Mouse (Mus musculus): Measurements from ENCODE around the gene Arhgef3.

DNA sequence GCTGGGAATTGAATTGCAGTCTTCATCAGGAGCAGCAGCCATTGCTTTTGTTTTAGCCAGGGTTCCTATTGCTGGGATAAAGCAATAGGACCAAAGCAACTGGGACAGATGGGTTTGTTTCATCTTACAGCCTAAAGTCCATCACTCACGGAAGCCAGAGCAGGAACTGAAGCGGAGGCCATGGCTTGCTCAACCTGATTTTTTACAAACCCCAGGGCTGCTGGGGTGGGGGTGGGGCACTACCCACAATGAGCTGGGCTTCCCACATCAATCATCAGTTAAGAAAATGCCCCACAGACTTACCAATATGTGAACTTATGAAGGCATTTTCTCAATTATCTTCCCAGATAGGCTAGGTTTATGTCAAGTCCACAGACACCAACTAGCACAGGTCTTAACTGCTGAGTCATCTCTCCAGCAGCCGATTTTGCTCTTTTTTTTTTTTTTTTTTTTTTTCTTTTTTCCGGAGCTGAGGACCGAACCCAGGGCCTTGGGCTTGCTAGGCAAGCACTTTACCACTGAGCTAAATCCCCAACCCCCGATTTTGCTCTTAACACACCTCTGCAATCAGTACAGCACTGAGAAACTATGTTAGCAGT is 59.6 kb downstream of the Arhgef3 start:
- TF ChIP-seq CTCF (IDR thresholded peaks at IDR 0.05; ENCODE audit: borderline replicate concordance, control insufficient read depth, extremely low read depth, insufficient read depth, low read length, poor library complexity): no peak
- no peak for TF ChIP-seq POLR2A (IDR thresholded peaks at IDR 0.05; ENCODE audit: control insufficient read depth, extremely low read depth, insufficient read depth, low read length, poor library complexity)

All from thymus, adult 2 months (tissue).